Mouse (Mus musculus) embryo, embryonic 11.5 days (tissue): Measurements from ENCODE around the gene Itm2c.

Experiments used
- DNase-seq: peaks from one replicate; pipeline ENCODE4 v3.0.0-alpha.2; 2012; ENCODE audit warnings: low read depth, low spot score

Gene Itm2c

GRCm38 (mm10) chr1:85899388-85899761 is 5.3 kb downstream of the Itm2c start:
- DNase-seq: no peak

GRCm38 (mm10) chr1:85900521-85901333 is 6.6 kb downstream of the Itm2c start:
- DNase-seq: no peak

GRCm38 (mm10) chr1:85901516-85902107 is 7.5 kb downstream of the Itm2c start:
- no peak for DNase-seq

- no peak for DNase-seq
Observed at GRCm38 (mm10) chr1:85902108-85902561, 8.1 kb downstream of the Itm2c start.

GRCm38 (mm10) chr1:85906892-85907291 is 12.8 kb downstream of the Itm2c start:
- DNase-seq: no peak

GRCm38 (mm10) chr1:85908754-85909590 is 14.9 kb downstream of the Itm2c start:
- DNase-seq: no peak

GRCm38 (mm10) chr1:85913078-85913755 is 19.1 kb downstream of the Itm2c start:
- no peak for DNase-seq

- DNase-seq: no peak
Observed at GRCm38 (mm10) chr1:85915890-85916289, 21.8 kb downstream of the Itm2c start.

GRCm38 (mm10) chr1:85916830-85917450 is 22.9 kb downstream of the Itm2c start:
- DNase-seq: no peak

GRCm38 (mm10) chr1:85919621-85920020 is 25.5 kb downstream of the Itm2c start:
- no peak for DNase-seq

GRCm38 (mm10) chr1:85921725-85922124 is 27.6 kb downstream of the Itm2c start:
- DNase-seq: no peak

- DNase-seq: no peak
Observed at GRCm38 (mm10) chr1:85922127-85922864, 28.2 kb downstream of the Itm2c start.

- no peak for DNase-seq
Observed at GRCm38 (mm10) chr1:85922865-85923211, 28.8 kb downstream of the Itm2c start.

- DNase-seq: no peak
Observed at GRCm38 (mm10) chr1:85925183-85925582, 31.1 kb downstream of the Itm2c start.

- DNase-seq: no peak
Observed at GRCm38 (mm10) chr1:85928057-85928687, 34.1 kb downstream of the Itm2c start, which contains the start of gene 4933407L21Rik. TSS of gene 4933407L21Rik (plus strand) at chr1:85928483.

GRCm38 (mm10) chr1:85928688-85929065 is 34.6 kb downstream of the Itm2c start:
- DNase-seq: no peak

- no peak for DNase-seq
Observed at GRCm38 (mm10) chr1:85929406-85929805, 35.3 kb downstream of the Itm2c start.

- DNase-seq: no peak
Observed at GRCm38 (mm10) chr1:85931170-85931569, 37.1 kb downstream of the Itm2c start.

- no peak for DNase-seq
Observed at GRCm38 (mm10) chr1:85933226-85933625, 39.1 kb downstream of the Itm2c start.
